Mouse (Mus musculus): ENCODE measurements around the gene Vmn2r56. TPM values are rescaled to one million over a fixed set of nuclear protein-coding genes. Genes with fewer than 3 reads are reported as not detected.
"Not testable (repeated sequence)": the region's sequence is repeated elsewhere in the genome, so short reads cannot be mapped to it uniquely, and the experiment has no call there.

The Vmn2r56 gene
- polyA plus RNA-seq, 2 experiments: not detected

DNA sequence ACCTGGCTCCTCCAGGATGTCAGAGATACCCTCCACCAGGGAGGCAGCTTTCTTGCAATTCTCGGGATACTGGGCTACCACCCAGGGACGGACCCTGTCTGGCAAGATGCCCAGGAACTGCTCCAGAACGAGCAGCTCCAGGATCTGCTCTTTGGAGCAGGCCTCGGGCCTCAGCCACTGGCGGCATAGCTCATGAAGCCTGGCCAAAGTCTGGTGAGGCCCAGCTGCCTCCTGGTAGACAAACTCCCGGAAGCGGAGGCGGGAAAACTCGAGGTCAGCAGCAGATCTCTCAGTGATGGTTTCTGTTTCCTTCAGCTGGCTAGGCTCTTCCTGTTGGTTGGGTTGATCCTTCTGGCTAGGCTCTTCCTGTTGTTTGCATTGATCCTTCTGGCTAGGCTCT, 39.3 kb upstream of the Vmn2r56 start:
- H3K27ac ChIP-seq: no peak overlapping the region
- WGBS (ENCODE audit: insufficient replicate concordance): 57% methylated on average over 9 of the region's 9 CpGs

DNA sequence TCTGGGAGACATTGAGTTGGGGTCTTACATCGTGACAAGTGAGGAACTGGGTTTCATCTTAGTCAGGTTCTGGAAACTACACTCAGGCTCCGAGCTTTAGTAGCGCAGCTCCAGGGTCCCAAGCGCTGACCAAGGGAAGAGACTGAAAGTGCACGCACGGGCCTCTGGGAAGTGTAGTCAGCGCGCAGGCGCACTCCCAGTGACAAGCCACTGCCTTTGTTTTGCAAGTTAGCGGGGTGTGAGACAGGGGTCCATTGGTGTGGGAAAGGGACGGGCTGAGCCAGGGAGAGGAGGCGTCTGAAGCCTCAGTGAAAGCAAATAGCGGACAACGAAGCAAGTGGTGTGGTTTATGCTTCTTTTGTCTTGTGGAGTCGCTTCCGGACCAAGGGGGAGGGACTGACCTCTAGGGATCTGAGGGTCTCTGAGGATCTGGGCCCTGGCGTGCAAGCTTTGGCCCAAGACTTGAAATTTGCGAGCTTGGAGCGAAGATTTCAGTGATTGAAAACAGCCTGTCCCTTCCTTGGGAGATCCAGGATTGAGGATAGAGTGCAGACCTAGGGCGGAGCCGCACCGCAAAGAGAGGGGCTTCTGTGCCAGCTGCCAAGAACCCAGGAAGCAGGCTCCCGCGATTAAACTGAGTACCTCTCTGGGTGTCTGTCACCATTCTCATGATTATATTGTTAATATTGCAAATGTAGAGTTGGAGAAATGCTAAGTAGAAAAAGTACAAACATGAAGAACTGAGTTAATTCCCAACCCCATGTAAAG, 14.8 kb upstream of the Vmn2r56 start:
- TF ChIP-seq CTCF (IDR thresholded peaks at IDR 0.05; ENCODE audit: low read depth): no peak
- TF ChIP-seq EP300 (IDR thresholded peaks at IDR 0.05; ENCODE audit: low read depth): no peak
- H3K9ac ChIP-seq (replicated peaks): no peak overlapping the region
- H3K4me3 ChIP-seq (ENCODE audit: insufficient read depth in 1 of 2, low read depth in 2 of 2, low read length in 2 of 2): no peak overlapping the region
- no peaks in the 10 kb centered on the region for H3K4me1 ChIP-seq (replicated peaks; ENCODE audit: control insufficient read depth in 2 of 2, insufficient read depth in 2 of 2, low read length in 1 of 2)
- H3K4me2 ChIP-seq (ENCODE audit: low read depth): no peak overlapping the region
- no peak overlapping the region for H3K27ac ChIP-seq
- 57% methylated on average over 24 of the region's 24 CpGs for WGBS (ENCODE audit: insufficient replicate concordance)
- no peaks in the 10 kb centered on the region for H3K9me3 ChIP-seq (ENCODE audit: control insufficient read depth, low read length)
- ATAC-seq (ENCODE audit: insufficient read depth) (no peak), DNase-seq (ENCODE audit: low read depth in 3 of 3, low spot score in 3 of 3) (no peak)
- H3K27me3 ChIP-seq (ENCODE audit: control insufficient read depth, insufficient read depth, low read length): no peaks in the 10 kb centered on the region
- H3K36me3 ChIP-seq (replicated peaks; ENCODE audit: control insufficient read depth, insufficient read depth, low read depth): no peaks in the 10 kb centered on the region

More for the DNA sequence above, 39.3 kb upstream of the Vmn2r56 start:
- no peaks in the 10 kb centered on the region for H3K27me3 ChIP-seq (ENCODE audit: control insufficient read depth, insufficient read depth, low read length)
- no peak overlapping the region for H3K9ac ChIP-seq (replicated peaks)
- H3K4me2 ChIP-seq (ENCODE audit: low read depth): no peak overlapping the region
- H3K36me3 ChIP-seq (replicated peaks; ENCODE audit: control insufficient read depth, insufficient read depth, low read depth): no peaks in the 10 kb centered on the region
- DNase-seq (ENCODE audit: low read depth in 3 of 3, low spot score in 3 of 3): no peak
- H3K9me3 ChIP-seq (ENCODE audit: control insufficient read depth, low read length): no peaks in the 10 kb centered on the region
- ATAC-seq (ENCODE audit: insufficient read depth): no peak
- TF ChIP-seq CTCF (IDR thresholded peaks at IDR 0.05; ENCODE audit: low read depth): no peak
- no peak for TF ChIP-seq EP300 (IDR thresholded peaks at IDR 0.05; ENCODE audit: low read depth)
- H3K4me3 ChIP-seq (ENCODE audit: insufficient read depth in 1 of 2, low read depth in 2 of 2, low read length in 2 of 2): no peak overlapping the region
- no peaks in the 10 kb centered on the region for H3K4me1 ChIP-seq (replicated peaks; ENCODE audit: control insufficient read depth in 2 of 2, insufficient read depth in 2 of 2, low read length in 1 of 2)

DNA sequence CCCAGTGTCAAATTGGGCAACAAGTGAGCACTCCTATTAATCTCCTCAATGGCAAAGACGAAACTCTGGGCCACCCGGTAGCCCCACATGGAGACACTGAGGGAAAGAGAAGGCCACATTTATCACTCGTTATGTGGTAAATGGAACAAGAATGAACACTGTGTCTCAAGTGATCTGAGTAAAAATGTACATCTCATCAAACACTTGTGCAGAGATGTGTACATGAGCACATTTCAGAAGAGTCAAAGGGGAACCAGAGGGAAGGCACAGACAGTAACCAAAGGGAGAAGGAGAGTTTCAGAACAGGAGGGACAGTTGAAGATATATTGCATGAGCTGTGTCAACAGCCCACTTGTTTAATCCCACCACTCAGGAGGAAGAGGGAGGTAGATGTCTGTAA, 49.9 kb downstream of the Vmn2r56 start, which contains the start of gene Vmn2r55:
Vmn2r55 (minus strand) TSS at position 101 of the 400 bp plus-strand sequence.
- not testable (repeated sequence) for ATAC-seq (ENCODE audit: insufficient read depth); DNase-seq (ENCODE audit: low read depth in 3 of 3, low spot score in 3 of 3); H3K4me2 ChIP-seq (ENCODE audit: low read depth); H3K4me3 ChIP-seq (ENCODE audit: insufficient read depth in 1 of 2, low read depth in 2 of 2, low read length in 2 of 2); H3K27me3 ChIP-seq (ENCODE audit: control insufficient read depth, insufficient read depth, low read length); H3K4me1 ChIP-seq (replicated peaks; ENCODE audit: control insufficient read depth in 2 of 2, insufficient read depth in 2 of 2, low read length in 1 of 2); H3K9ac ChIP-seq (replicated peaks); H3K27ac ChIP-seq; H3K36me3 ChIP-seq (replicated peaks; ENCODE audit: control insufficient read depth, insufficient read depth, low read depth); H3K9me3 ChIP-seq (ENCODE audit: control insufficient read depth, low read length)
- WGBS (ENCODE audit: insufficient replicate concordance): 57% methylated on average over 3 of the region's 3 CpGs

DNA sequence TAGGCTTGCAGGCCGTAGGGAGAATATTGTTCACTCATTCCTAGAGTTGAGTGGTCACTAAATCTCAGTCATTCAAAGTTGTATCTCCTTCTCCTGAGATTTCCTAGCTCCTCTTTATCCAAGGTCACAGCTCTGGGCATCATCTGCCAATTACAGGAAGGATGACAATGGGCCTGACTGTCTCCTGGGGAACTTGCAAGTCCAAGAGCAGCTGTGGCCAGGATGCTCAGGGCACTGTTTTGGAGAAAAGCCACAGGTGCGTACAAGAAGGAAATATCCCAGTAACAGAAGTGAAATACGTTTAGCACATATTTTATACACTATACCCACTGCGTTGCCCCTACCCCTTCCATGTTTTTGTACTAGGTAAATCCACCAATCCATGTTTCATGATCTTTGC, 94.6 kb downstream of the Vmn2r56 start, which contains the start of gene Vmn2r54:
Vmn2r54 (minus strand) TSS at position 101 of the 400 bp plus-strand sequence.
- H3K4me1 ChIP-seq (replicated peaks; ENCODE audit: control insufficient read depth in 2 of 2, insufficient read depth in 2 of 2, low read length in 1 of 2); H3K36me3 ChIP-seq (replicated peaks; ENCODE audit: control insufficient read depth, insufficient read depth, low read depth); H3K27me3 ChIP-seq (ENCODE audit: control insufficient read depth, insufficient read depth, low read length); DNase-seq (ENCODE audit: low read depth in 3 of 3, low spot score in 3 of 3); H3K9me3 ChIP-seq (ENCODE audit: control insufficient read depth, low read length); H3K4me2 ChIP-seq (ENCODE audit: low read depth); ATAC-seq (ENCODE audit: insufficient read depth); H3K4me3 ChIP-seq (ENCODE audit: insufficient read depth in 1 of 2, low read depth in 2 of 2, low read length in 2 of 2); H3K9ac ChIP-seq (replicated peaks); H3K27ac ChIP-seq: not testable (repeated sequence)
- 58% methylated on average over 3 of the region's 4 CpGs for WGBS (ENCODE audit: insufficient replicate concordance)

Other genes with a start within 250 kb of the Vmn2r56 start
- gene 2900092C05Rik, start 222.5 kb downstream of the Vmn2r56 start, polyA plus RNA-seq (2012; rRNA removed): not detected in 2 replicates
- not detected in 2 replicates for gene 2900092C05Rik, start 222.5 kb downstream of the Vmn2r56 start, polyA plus RNA-seq (2014; fragmentation: Nextera tagmentation; extraction: Ambion mirVana)
- not detected in 2 replicates for gene Vmn2r53, start 126.2 kb downstream of the Vmn2r56 start, polyA plus RNA-seq (2012; rRNA removed)
- not detected in 2 replicates for gene Vmn2r53, start 126.2 kb downstream of the Vmn2r56 start, polyA plus RNA-seq (2014; fragmentation: Nextera tagmentation; extraction: Ambion mirVana)
- not detected in 2 replicates for gene Vmn2r54, start 94.7 kb downstream of the Vmn2r56 start, polyA plus RNA-seq (2012; rRNA removed)
- gene Vmn2r54, start 94.7 kb downstream of the Vmn2r56 start, polyA plus RNA-seq (2014; fragmentation: Nextera tagmentation; extraction: Ambion mirVana): not detected in 2 replicates
- gene Vmn2r55, start 50.0 kb downstream of the Vmn2r56 start, polyA plus RNA-seq (2012; rRNA removed): not detected in 2 replicates
- gene Vmn2r55, start 50.0 kb downstream of the Vmn2r56 start, polyA plus RNA-seq (2014; fragmentation: Nextera tagmentation; extraction: Ambion mirVana): not detected in 2 replicates
- gene Zscan18, start 68.6 kb upstream of the Vmn2r56 start, polyA plus RNA-seq (2012; rRNA removed): 0.34 and 0.39 TPM in 2 replicates
- 0.16 and 0.37 TPM in 2 replicates for gene Zscan18, start 68.6 kb upstream of the Vmn2r56 start, polyA plus RNA-seq (2014; fragmentation: Nextera tagmentation; extraction: Ambion mirVana)
- 1.7 and 2.6 TPM in 2 replicates for gene Zfp329, start 83.9 kb upstream of the Vmn2r56 start, polyA plus RNA-seq (2012; rRNA removed)
- gene Zfp329, start 83.9 kb upstream of the Vmn2r56 start, polyA plus RNA-seq (2014; fragmentation: Nextera tagmentation; extraction: Ambion mirVana): 1.4 and 1.5 TPM in 2 replicates
- gene Zfp110, start 99.8 kb upstream of the Vmn2r56 start, polyA plus RNA-seq (2012; rRNA removed): 2.7 and 4.4 TPM in 2 replicates
- 8.5 and 12.0 TPM in 2 replicates for gene Zfp110, start 99.8 kb upstream of the Vmn2r56 start, polyA plus RNA-seq (2014; fragmentation: Nextera tagmentation; extraction: Ambion mirVana)
- 0.49 and 0.54 TPM in 2 replicates for gene Zfp128, start 146.2 kb upstream of the Vmn2r56 start, polyA plus RNA-seq (2012; rRNA removed)
- gene Zfp128, start 146.2 kb upstream of the Vmn2r56 start, polyA plus RNA-seq (2014; fragmentation: Nextera tagmentation; extraction: Ambion mirVana): 0.39 and 1.0 TPM in 2 replicates
- 3.8 and 3.9 TPM in 2 replicates for gene Zscan22, start 162.8 kb upstream of the Vmn2r56 start, polyA plus RNA-seq (2012; rRNA removed)
- 3.9 and 5.1 TPM in 2 replicates for gene Zscan22, start 162.8 kb upstream of the Vmn2r56 start, polyA plus RNA-seq (2014; fragmentation: Nextera tagmentation; extraction: Ambion mirVana)
- gene Rps5, start 187.3 kb upstream of the Vmn2r56 start, polyA plus RNA-seq (2012; rRNA removed): 1,715 and 1,748 TPM in 2 replicates
- 863 and 876 TPM in 2 replicates for gene Rps5, start 187.3 kb upstream of the Vmn2r56 start, polyA plus RNA-seq (2014; fragmentation: Nextera tagmentation; extraction: Ambion mirVana)
- gene Rnf225, start 192.4 kb upstream of the Vmn2r56 start, polyA plus RNA-seq (2012; rRNA removed): 0.55 TPM in 2 replicates
- 0.09 and 0.15 TPM in 2 replicates for gene Rnf225, start 192.4 kb upstream of the Vmn2r56 start, polyA plus RNA-seq (2014; fragmentation: Nextera tagmentation; extraction: Ambion mirVana)
- 1.7 and 1.8 TPM in 2 replicates for gene Zfp324, start 230.8 kb upstream of the Vmn2r56 start, polyA plus RNA-seq (2012; rRNA removed)
- gene Zfp324, start 230.8 kb upstream of the Vmn2r56 start, polyA plus RNA-seq (2014; fragmentation: Nextera tagmentation; extraction: Ambion mirVana): 2.0 and 2.4 TPM in 2 replicates
- gene Zfp446, start 242.8 kb upstream of the Vmn2r56 start, polyA plus RNA-seq (2012; rRNA removed): 2.1 and 2.4 TPM in 2 replicates
- gene Zfp446, start 242.8 kb upstream of the Vmn2r56 start, polyA plus RNA-seq (2014; fragmentation: Nextera tagmentation; extraction: Ambion mirVana): 0.93 and 1.1 TPM in 2 replicates

Measured in liver, embryonic 14.5 days (tissue).